Mouse (Mus musculus) embryonic stem cell, embryonic (primary cell): Measurements from ENCODE around the gene Shb.

ENCODE experiments used
- CTCF ChIA-PET, 4 experiments: fragments of 300-600 bp in 2 of 4; fragments of 350-600 bp in 2 of 4; sonication (Branson Sonifier 250); formaldehyde crosslinking; loops; one replicate each; lab custom pipeline; 2022; ENCODE audit warnings: inconsistent platforms in 2 of 4; lab: Charles Lee
- POLR2A ChIA-PET, 4 experiments: fragments of 300-600 bp in 2 of 4; fragments of 350-600 bp in 2 of 4; sonication (Branson Sonifier 250); formaldehyde crosslinking; loops; one replicate each; lab custom pipeline; 2022; ENCODE audit warnings: antibody characterized with exemption in 4 of 4, inconsistent platforms in 1 of 4; lab: Charles Lee

Gene Shb

GRCm38 (mm10) chr4:45485024-45485423 is 47.2 kb downstream of the Shb start:
- POLR2A ChIA-PET: interaction anchor here in 2 of 4 experiments (1.0 to 29.5 kb wide), 6 partner anchors 13 to 45 kb away, joined by 3 to 502 read pairs (median 5); partner anchors contain the start of gene Shb (in 1 of the 2)
- CTCF ChIA-PET: no interaction called here

DNA sequence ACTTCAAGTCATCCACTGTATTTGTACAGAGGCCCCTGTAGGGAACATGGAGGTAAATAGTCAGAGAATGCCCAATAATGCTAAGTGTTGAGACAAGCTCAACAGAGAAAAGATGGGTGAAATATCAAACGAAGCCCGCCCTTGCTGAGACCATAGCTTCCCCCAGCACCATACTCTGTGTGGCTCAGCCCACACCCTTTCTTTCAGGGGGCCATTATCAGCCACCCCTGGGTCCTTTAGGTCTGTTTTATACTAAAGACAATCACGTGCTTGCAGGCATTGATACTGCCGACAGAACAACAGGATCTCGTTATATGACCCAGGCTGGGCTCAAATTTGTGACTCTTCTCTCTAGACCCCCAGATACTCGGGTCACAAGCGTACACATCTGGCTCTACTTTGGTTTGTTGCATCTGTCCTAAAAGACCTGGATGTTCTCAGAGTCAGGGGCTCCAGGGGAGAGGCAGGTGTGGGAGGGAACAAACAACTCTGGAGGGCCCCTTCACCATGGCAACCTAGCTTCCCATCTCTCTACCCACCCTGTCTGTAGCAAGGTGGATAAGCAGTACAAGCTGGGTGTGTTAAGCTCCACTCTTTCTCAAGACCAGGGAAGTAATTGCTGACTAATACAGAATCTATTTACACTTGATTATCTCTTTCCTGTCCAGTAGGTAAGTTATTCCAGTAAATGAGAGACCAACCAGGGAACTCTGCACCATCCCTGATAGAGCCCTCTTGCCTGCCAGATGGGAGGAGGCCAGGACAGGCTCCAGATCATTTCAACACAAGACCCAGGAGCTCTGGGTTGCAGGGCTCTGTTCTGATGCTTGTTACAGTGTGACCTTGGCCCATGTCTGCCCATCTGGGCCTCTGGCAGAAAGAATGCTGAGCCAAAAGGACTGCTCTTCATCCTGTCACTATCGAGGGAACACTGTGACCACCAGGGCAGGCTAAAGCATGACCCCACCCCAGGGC is 48.7 kb downstream of the Shb start:
- ChIA-PET CTCF (interaction anchor here in 2 of 4 experiments (0.5 to 1.5 kb wide), 3 partner anchors 9 to 137 kb away, joined by 3 to 6 read pairs (median 5); no protein-coding TSS in a partner anchor), POLR2A (interaction anchor here in 2 of 4 experiments (0.6 to 29.5 kb wide), 15 partner anchors 8 to 287 kb away, joined by 3 to 502 read pairs (median 4); partner anchors contain the start of gene Shb (in 1 of the 2))

DNA sequence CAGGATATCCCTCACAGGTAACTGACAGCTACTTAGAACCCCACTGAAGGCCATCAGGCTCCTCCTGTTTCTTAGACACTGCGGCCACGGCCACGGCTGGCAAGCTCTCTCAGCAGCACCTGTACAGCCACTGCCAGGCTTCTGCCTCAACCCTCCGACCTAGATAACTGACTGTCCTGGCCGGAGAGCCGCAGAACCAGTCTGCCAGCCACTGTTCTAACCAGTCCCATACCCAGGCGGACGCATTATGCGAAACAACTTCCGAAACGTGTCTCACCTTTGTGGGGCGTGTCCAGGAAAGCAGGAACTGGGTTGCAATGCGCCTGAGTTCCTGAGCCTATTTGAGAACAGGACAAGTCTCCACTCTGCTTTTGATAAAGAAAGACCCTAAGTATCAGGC is 50.0 kb downstream of the Shb start:
- ChIA-PET POLR2A (interaction anchor here in 2 of 4 experiments (1.3 to 29.5 kb wide), 9 partner anchors 8 to 59 kb away, joined by 3 to 502 read pairs (median 5); partner anchors contain the start of gene Shb (in 1 of the 2)), CTCF (interaction anchor here in 1 of 4 experiments (1.5 kb wide), 1 partner anchor 33 kb away, joined by 3 read pairs; no protein-coding TSS in a partner anchor)

DNA sequence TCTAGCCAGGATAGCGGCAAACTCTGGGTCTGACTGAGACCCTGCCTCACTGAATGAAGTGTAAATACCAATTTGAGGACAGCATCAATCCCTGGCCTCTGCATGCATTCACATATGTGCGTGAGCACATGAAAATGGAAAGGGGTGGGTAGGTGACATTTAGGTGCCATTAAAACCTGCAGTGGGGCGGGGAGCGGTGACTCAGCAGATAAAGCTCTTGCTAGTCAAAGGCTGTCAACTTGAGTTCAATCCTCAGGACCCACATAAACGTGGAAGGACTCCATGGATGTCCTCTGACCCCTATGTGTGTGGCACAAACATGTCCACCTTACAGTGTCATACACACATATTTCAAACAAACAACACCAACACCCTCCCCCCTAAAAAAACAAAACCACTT is 50.8 kb downstream of the Shb start:
- CTCF ChIA-PET: no interaction called here

DNA sequence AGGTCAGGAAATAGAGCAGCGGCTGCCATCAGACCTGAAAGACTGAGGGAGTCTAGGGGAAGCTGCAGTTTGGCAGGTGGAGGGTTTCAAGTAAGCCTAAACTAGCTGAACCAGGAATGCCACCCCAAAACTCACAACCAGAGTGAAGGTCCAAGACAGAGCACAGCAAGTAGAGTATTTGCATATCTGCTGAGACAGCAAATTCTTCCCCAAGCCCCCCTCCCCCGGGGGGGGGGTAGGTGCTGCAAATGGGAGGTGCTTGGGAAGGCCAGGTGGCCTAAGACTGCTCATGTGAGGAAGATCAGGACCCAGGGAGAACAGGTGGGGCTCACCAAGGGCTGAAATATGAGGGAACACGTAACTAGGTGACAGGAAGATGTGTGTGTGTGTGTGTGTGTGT is 51.7 kb downstream of the Shb start:
- CTCF ChIA-PET: no interaction called here

More for the DNA sequence above, 50.8 kb downstream of the Shb start:
- POLR2A ChIA-PET: interaction anchor here in 2 of 4 experiments (0.9 to 29.5 kb wide), 9 partner anchors 8 to 58 kb away, joined by 3 to 502 read pairs (median 5); partner anchors contain the start of gene Shb (in 1 of the 2)

GRCm38 (mm10) chr4:45479433-45479832 is 52.8 kb downstream of the Shb start:
- ChIA-PET POLR2A (interaction anchor here in 2 of 4 experiments (1.0 to 29.5 kb wide), 3 partner anchors 16 to 40 kb away, joined by 3 to 502 read pairs (median 3); partner anchors contain the start of gene Shb (in 1 of the 2)), CTCF (no interaction called here)

More for the DNA sequence above, 51.7 kb downstream of the Shb start:
- POLR2A ChIA-PET: interaction anchor here in 3 of 4 experiments (0.7 to 29.5 kb wide), 11 partner anchors 8 to 638 kb away, joined by 3 to 502 read pairs (median 6); partner anchors contain the start of gene Shb (in 1 of the 3)

GRCm38 (mm10) chr4:45478178-45478577 is 54.1 kb downstream of the Shb start:
- POLR2A ChIA-PET: interaction anchor here in 1 of 4 experiments (13.1 to 29.5 kb wide), 2 partner anchors 11 to 41 kb away, joined by 107 to 502 read pairs; partner anchors contain the start of gene Shb
- CTCF ChIA-PET: no interaction called here

DNA sequence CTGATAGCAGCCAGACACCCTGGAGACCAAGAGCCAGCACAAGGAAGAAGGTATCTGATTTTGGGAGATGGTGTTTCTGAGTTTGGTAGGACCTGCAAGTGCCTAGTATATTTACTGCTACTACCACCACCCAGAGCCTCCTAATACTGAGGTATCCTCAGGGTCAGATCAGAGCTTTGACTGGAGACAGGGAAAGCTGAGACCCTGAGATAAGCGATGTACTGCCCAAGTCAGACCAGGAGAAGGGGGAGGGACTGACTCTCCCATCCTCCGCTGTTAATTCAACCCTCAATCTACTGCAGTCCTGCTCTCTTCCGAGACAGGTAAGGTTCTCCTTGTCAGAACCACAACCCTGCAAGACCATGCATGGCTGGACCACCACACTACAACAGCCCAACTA is 55.2 kb downstream of the Shb start:
- POLR2A ChIA-PET: interaction anchor here in 2 of 4 experiments (0.7 to 29.5 kb wide), 3 partner anchors 12 to 572 kb away, joined by 3 to 502 read pairs (median 107); partner anchors contain the start of gene Shb (in 1 of the 2)
- CTCF ChIA-PET: no interaction called here

DNA sequence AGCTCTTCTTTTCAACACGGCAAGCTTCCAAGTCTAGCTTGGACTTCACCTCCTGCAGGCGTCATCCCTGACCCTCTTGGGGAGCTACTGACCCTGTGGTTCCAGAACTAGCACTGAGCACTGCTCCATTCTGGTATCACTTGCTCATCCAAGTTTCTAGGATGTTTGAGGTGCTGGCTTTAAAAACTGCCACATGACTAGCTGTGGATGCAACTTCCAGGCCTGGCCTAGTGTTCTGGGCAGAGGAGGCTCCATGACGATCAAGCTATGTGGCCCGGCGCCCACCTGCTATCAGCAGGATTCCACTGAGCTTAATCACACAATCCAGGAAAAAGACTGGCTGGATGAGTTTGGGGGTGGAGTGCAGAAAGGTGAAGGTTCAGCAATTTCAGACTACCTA is 57.4 kb downstream of the Shb start:
- POLR2A ChIA-PET: interaction anchor here in 3 of 4 experiments (0.7 to 13.1 kb wide), 13 partner anchors 8 to 56 kb away, joined by 3 to 107 read pairs (median 3); no protein-coding TSS in a partner anchor
- CTCF ChIA-PET: interaction anchor here in 3 of 4 experiments (0.5 to 1.4 kb wide), 3 partner anchors 9 to 138 kb away, joined by 3 to 6 read pairs (median 3); no protein-coding TSS in a partner anchor

DNA sequence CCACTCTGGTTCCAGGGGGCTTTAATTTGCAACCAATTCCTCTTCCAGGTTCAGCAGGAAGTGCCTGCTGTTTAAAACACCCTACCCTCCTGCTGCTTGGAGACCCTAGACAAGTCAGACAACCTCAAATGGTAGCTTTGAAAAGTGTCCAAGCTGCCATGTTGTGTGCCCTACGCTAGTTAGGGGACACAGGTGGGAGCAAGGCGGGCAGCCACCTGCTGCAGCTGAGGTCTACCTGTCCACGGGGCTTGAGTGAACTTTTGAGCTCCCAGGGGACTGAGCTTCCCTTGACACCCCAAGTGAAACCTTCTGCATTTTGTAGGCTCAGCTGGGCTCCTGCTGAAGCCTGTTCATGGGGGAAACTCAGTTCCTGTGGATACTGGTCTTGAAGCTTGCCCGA is 58.1 kb downstream of the Shb start:
- POLR2A ChIA-PET: interaction anchor here in 3 of 4 experiments (0.6 to 13.1 kb wide), 11 partner anchors 8 to 457 kb away, joined by 3 to 107 read pairs (median 4); no protein-coding TSS in a partner anchor
- CTCF ChIA-PET: interaction anchor here in 2 of 4 experiments (0.7 to 1.4 kb wide), 2 partner anchors 10 to 36 kb away, joined by 3 to 6 read pairs; no protein-coding TSS in a partner anchor

DNA sequence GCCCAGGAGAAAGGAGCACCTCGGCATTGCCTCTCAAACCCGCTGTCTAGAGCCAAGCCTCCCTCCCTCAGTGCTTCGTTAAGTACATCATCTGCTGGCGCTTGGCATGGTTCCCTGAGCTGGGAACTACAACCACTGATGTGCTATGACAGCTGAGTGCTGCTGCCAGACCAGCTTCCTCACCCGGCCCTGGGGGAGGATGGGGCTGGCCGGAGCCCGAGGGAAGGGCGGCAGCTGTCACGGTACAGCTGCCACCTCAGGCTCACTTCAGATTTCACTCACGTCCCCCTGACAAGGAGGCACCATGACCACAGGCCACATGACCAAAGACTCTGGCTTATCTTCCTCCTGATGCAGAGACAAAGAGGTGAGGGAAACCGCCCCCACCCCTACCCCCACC is 59.1 kb downstream of the Shb start:
- ChIA-PET POLR2A (interaction anchor here in 2 of 4 experiments (0.6 to 13.1 kb wide), 10 partner anchors 7 to 58 kb away, joined by 3 to 107 read pairs (median 6); no protein-coding TSS in a partner anchor), CTCF (no interaction called here)

DNA sequence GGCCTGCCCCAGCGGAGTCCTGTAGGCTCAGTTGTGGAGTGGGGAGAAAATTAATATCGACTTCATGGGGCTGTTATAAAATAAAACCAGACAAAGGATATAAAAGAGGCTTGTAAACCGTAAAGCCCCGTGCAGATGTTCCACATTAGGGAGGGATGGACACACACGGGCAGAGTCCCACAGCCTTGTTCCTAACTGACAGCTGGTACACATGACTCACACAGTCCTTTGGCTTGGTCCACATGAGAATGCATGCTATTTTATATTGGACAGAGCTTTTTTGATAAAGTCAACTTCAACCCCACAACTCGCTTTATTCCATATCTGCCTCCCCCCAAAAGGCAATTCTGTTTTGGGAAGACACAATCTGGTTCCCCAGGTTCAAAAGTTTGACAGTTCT is 59.6 kb downstream of the Shb start:
- CTCF ChIA-PET: no interaction called here

DNA sequence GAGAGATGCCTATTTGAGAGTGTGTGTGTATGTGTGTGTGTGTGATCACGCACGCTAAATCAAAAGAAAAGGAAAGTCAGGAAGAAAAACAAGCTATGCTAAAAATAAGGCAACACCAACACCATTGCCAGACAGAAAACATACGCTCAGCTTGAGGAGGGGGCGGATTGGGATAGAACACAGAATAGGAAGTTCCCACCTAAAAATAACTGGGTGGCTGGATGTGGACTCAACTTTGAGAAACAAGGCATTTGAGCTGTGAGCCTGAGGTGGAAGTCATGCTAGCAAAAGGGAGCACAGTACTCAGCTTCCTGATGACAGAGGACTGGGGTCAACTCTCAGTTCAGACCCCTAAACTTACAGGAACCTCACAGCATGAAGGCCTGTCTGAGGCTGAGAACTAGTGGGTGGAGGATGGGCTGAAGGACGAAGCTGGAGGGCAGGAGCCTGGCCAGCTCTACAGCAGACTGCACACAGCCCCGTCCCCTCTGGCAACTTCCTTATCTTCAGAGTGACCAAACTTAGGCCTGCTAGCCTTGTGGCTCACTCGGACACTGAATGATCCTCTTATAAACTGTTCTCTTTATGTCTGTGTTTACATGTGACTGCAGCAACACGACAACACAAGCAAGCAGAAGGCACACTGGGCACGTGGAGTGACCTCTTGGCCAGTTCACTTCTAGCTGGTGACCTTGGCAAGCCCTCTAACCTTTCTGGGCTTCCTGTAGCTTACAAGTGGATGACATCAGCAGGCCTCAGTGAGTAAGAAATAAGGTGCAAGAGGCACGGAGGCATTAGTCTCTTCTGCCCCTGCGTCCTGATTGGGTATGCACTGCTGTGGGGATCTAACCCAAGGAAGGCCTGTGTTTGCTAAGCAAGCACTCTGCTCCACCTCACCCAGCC is 60.4 kb downstream of the Shb start:
- ChIA-PET CTCF (interaction anchor here in 2 of 4 experiments (0.5 to 1.0 kb wide), 3 partner anchors 58 to 928 kb away, joined by 3 read pairs; no protein-coding TSS in a partner anchor), POLR2A (interaction anchor here in 3 of 4 experiments (0.5 to 13.1 kb wide), 15 partner anchors 8 to 58 kb away, joined by 3 to 107 read pairs (median 5); no protein-coding TSS in a partner anchor)

More for the DNA sequence above, 59.6 kb downstream of the Shb start:
- POLR2A ChIA-PET: interaction anchor here in 3 of 4 experiments (0.8 to 13.1 kb wide), 12 partner anchors 8 to 59 kb away, joined by 3 to 107 read pairs (median 6); no protein-coding TSS in a partner anchor

- ChIA-PET CTCF (no interaction called here), POLR2A (interaction anchor here in 3 of 4 experiments (1.0 to 13.1 kb wide), 6 partner anchors 10 to 61 kb away, joined by 3 to 107 read pairs (median 4); partner anchors contain the start of gene Slc25a51 (in 1 of the 3))
Observed at GRCm38 (mm10) chr4:45469057-45469456, 63.2 kb downstream of the Shb start.

DNA sequence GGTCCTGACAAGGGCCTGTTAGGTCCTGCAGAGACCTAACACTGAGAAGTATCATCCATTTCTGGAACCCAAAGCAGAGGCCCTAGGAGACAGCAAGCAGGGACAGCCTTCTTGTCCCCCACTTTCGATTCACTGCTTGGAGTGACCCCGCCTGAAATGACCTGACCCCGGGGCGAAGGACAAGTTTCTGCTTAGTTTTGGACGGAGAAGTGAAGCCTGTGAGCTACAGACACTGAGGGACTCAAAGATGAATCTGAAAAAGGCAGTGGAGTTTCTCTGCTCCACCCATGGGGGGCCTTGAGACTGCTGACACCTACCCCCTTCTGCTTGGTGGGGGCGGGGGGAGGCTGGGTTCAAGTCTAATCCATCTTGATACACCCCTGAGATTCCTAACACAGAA is 63.8 kb downstream of the Shb start:
- POLR2A ChIA-PET: interaction anchor here in 3 of 4 experiments (0.5 to 13.1 kb wide), 13 partner anchors 9 to 362 kb away, joined by 3 to 107 read pairs (median 4); partner anchors contain the start of gene Slc25a51 (in 1 of the 3)
- CTCF ChIA-PET: interaction anchor here in 1 of 4 experiments (0.7 kb wide), 1 partner anchor 26 kb away, joined by 5 read pairs; no protein-coding TSS in a partner anchor

DNA sequence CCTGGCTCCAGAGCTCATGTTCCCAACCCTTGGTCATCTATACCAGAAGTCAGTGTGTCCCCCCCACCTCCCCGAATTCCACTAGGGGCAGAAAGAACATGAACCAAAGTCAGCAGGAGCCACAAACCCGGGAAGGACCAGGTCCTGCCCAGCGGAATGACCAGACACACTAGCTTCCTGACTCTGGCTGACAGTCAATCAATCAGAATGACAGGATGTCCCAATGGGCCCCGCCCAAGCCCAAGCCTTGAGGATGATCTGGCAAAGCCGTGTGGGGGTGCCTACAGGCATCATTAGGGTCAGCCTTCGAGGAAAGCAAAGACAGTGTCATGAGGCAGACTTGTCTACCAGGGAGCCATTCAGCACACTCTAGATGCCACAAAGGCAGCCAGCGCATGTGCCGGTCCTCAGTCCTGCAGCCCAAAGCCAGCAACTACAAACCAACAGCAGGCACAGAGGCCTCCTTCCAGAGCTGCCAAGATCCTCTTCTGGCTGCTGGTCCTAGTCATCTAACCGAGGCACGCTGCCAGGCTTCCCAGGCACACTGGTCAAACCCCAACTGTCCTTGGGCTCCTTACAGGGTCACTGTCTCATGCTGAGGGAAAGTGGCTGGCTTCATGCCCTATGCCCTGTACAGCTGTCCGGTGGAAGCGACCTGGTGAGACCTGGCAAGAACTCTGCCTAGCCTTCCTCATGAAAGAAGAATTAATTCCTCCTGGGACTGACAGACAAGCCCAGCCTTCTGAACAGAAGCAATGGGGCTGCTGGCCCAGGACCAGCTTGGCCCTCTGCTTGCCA is 65.0 kb downstream of the Shb start:
- ChIA-PET POLR2A (interaction anchor here in 3 of 4 experiments (0.6 to 13.1 kb wide), 13 partner anchors 8 to 85 kb away, joined by 3 to 107 read pairs (median 4); no protein-coding TSS in a partner anchor), CTCF (interaction anchor here in 3 of 4 experiments (0.6 to 1.3 kb wide), 3 partner anchors 40 to 150 kb away, joined by 3 to 8 read pairs (median 4); no protein-coding TSS in a partner anchor)
